Mouse (Mus musculus): ENCODE results near the gene Mob3b. TPM values are rescaled to one million over a fixed set of nuclear protein-coding genes. Genes with fewer than 3 reads are reported as not detected.

Mob3b gene
- total and polyA plus RNA-seq, 3 experiments = 0.33 TPM; not detected in 2

- Histone ChIP-seq H3K27me3 (ENCODE audit: insufficient read depth, low read length) (peaks cover 8% of the 10 kb centered on the region; the same call in 1 of the 2 replicates), H3K36me3 (replicated peaks) (no peaks in the 10 kb centered on the region), H3K4me1 (ENCODE audit: insufficient read depth, low read depth, low read length) (no peaks in the 10 kb centered on the region), H3K9me3 (replicated peaks) (no peaks in the 10 kb centered on the region), H3K4me3 (ENCODE audit: low read depth, low read length) (no peak overlapping the region)
- ATAC-seq (ENCODE audit: extremely low read depth, insufficient number of reproducible peaks, low FRiP score, poor library complexity, severe bottlenecking) (no peak), DNase-seq (ENCODE audit: low spot score) (no peak)
- TF ChIP-seq GATA2 (IDR thresholded peaks at IDR 0.05; ENCODE audit: borderline replicate concordance, low read depth, low read length) (no peak), GATA1 (IDR thresholded peaks at IDR 0.05; ENCODE audit: borderline replicate concordance, low read length) (no peak), CTCF (IDR thresholded peaks at IDR 0.05; ENCODE audit: low read depth, low read length) (no peak), POLR2AphosphoS5 (IDR thresholded peaks at IDR 0.05; ENCODE audit: insufficient replicate concordance, low read depth, low read length) (no peak), TAL1 (conservative IDR thresholded peaks at IDR 0.05; ENCODE audit: low read depth, low read length) (no peak)
Measured at GRCm38 (mm10) chr4:34991891-34992865, 165.1 kb downstream of the Mob3b start.

GRCm38 (mm10) chr4:34991116-34991515 lies 166.2 kb downstream of the Mob3b start:
- no peaks in the 10 kb centered on the region for H3K9me3 ChIP-seq (replicated peaks)
- no peak overlapping the region for H3K4me3 ChIP-seq (ENCODE audit: low read depth, low read length)
- DNase-seq (ENCODE audit: low spot score) (no peak), ATAC-seq (ENCODE audit: extremely low read depth, insufficient number of reproducible peaks, low FRiP score, poor library complexity, severe bottlenecking) (no peak)
- no peaks in the 10 kb centered on the region for H3K4me1 ChIP-seq (ENCODE audit: insufficient read depth, low read depth, low read length)
- TF ChIP-seq TAL1 (conservative IDR thresholded peaks at IDR 0.05; ENCODE audit: low read depth, low read length) = no peak
- TF ChIP-seq CTCF (IDR thresholded peaks at IDR 0.05; ENCODE audit: low read depth, low read length) = no peak
- no peak for TF ChIP-seq GATA1 (IDR thresholded peaks at IDR 0.05; ENCODE audit: borderline replicate concordance, low read length)
- TF ChIP-seq POLR2AphosphoS5 (IDR thresholded peaks at IDR 0.05; ENCODE audit: insufficient replicate concordance, low read depth, low read length) = no peak
- TF ChIP-seq GATA2 (IDR thresholded peaks at IDR 0.05; ENCODE audit: borderline replicate concordance, low read depth, low read length) = no peak
- peaks cover 8% of the 10 kb centered on the region; the same call in 1 of the 2 replicates for H3K27me3 ChIP-seq (ENCODE audit: insufficient read depth, low read length)
- no peaks in the 10 kb centered on the region for H3K36me3 ChIP-seq (replicated peaks)

GRCm38 (mm10) chr4:34990659-34991058 lies 166.6 kb downstream of the Mob3b start:
- ATAC-seq (ENCODE audit: extremely low read depth, insufficient number of reproducible peaks, low FRiP score, poor library complexity, severe bottlenecking) (no peak), DNase-seq (ENCODE audit: low spot score) (no peak)
- peaks cover 7% of the 10 kb centered on the region; the same call in 1 of the 2 replicates for H3K27me3 ChIP-seq (ENCODE audit: insufficient read depth, low read length)
- TF ChIP-seq GATA2 (IDR thresholded peaks at IDR 0.05; ENCODE audit: borderline replicate concordance, low read depth, low read length) (no peak), POLR2AphosphoS5 (IDR thresholded peaks at IDR 0.05; ENCODE audit: insufficient replicate concordance, low read depth, low read length) (no peak), CTCF (IDR thresholded peaks at IDR 0.05; ENCODE audit: low read depth, low read length) (no peak), TAL1 (conservative IDR thresholded peaks at IDR 0.05; ENCODE audit: low read depth, low read length) (no peak), GATA1 (IDR thresholded peaks at IDR 0.05; ENCODE audit: borderline replicate concordance, low read length) (no peak)
- no peaks in the 10 kb centered on the region for H3K36me3 ChIP-seq (replicated peaks)
- H3K4me3 ChIP-seq (ENCODE audit: low read depth, low read length) = no peak overlapping the region
- no peaks in the 10 kb centered on the region for H3K9me3 ChIP-seq (replicated peaks)
- H3K4me1 ChIP-seq (ENCODE audit: insufficient read depth, low read depth, low read length) = no peaks in the 10 kb centered on the region

GRCm38 (mm10) chr4:34987568-34987967 lies 169.7 kb downstream of the Mob3b start:
- DNase-seq (ENCODE audit: low spot score) (no peak), ATAC-seq (ENCODE audit: extremely low read depth, insufficient number of reproducible peaks, low FRiP score, poor library complexity, severe bottlenecking) (no peak)
- no peaks in the 10 kb centered on the region for H3K36me3 ChIP-seq (replicated peaks)
- TF ChIP-seq GATA1 (IDR thresholded peaks at IDR 0.05; ENCODE audit: borderline replicate concordance, low read length) = no peak
- TF ChIP-seq POLR2AphosphoS5 (IDR thresholded peaks at IDR 0.05; ENCODE audit: insufficient replicate concordance, low read depth, low read length) = no peak
- no peaks in the 10 kb centered on the region for H3K9me3 ChIP-seq (replicated peaks)
- no peak overlapping the region for H3K4me3 ChIP-seq (ENCODE audit: low read depth, low read length)
- H3K27me3 ChIP-seq (ENCODE audit: insufficient read depth, low read length) = peaks cover 6% of the 10 kb centered on the region; the same call in 1 of the 2 replicates
- H3K4me1 ChIP-seq (ENCODE audit: insufficient read depth, low read depth, low read length) = no peaks in the 10 kb centered on the region

GRCm38 (mm10) chr4:34987109-34987508 lies 170.2 kb downstream of the Mob3b start:
- Histone ChIP-seq H3K36me3 (replicated peaks) (no peaks in the 10 kb centered on the region), H3K9me3 (replicated peaks) (no peaks in the 10 kb centered on the region), H3K4me1 (ENCODE audit: insufficient read depth, low read depth, low read length) (no peaks in the 10 kb centered on the region), H3K4me3 (ENCODE audit: low read depth, low read length) (no peak overlapping the region), H3K27me3 (ENCODE audit: insufficient read depth, low read length) (peaks cover 6% of the 10 kb centered on the region; the same call in 1 of the 2 replicates)
- no peak for TF ChIP-seq TAL1 (conservative IDR thresholded peaks at IDR 0.05; ENCODE audit: low read depth, low read length)
- no peak for TF ChIP-seq GATA1 (IDR thresholded peaks at IDR 0.05; ENCODE audit: borderline replicate concordance, low read length)
- no peak for TF ChIP-seq CTCF (IDR thresholded peaks at IDR 0.05; ENCODE audit: low read depth, low read length)
- no peak for TF ChIP-seq POLR2AphosphoS5 (IDR thresholded peaks at IDR 0.05; ENCODE audit: insufficient replicate concordance, low read depth, low read length)
- TF ChIP-seq GATA2 (IDR thresholded peaks at IDR 0.05; ENCODE audit: borderline replicate concordance, low read depth, low read length) = no peak
- no peak for DNase-seq (ENCODE audit: low spot score)
- no peak for ATAC-seq (ENCODE audit: extremely low read depth, insufficient number of reproducible peaks, low FRiP score, poor library complexity, severe bottlenecking)

GRCm38 (mm10) chr4:34986647-34987046 lies 170.6 kb downstream of the Mob3b start:
- H3K27me3 ChIP-seq (ENCODE audit: insufficient read depth, low read length) = peaks cover 6% of the 10 kb centered on the region; the same call in 1 of the 2 replicates
- TF ChIP-seq GATA1 (IDR thresholded peaks at IDR 0.05; ENCODE audit: borderline replicate concordance, low read length) (no peak), CTCF (IDR thresholded peaks at IDR 0.05; ENCODE audit: low read depth, low read length) (no peak), POLR2AphosphoS5 (IDR thresholded peaks at IDR 0.05; ENCODE audit: insufficient replicate concordance, low read depth, low read length) (no peak), GATA2 (IDR thresholded peaks at IDR 0.05; ENCODE audit: borderline replicate concordance, low read depth, low read length) (no peak), TAL1 (conservative IDR thresholded peaks at IDR 0.05; ENCODE audit: low read depth, low read length) (no peak)
- ATAC-seq (ENCODE audit: extremely low read depth, insufficient number of reproducible peaks, low FRiP score, poor library complexity, severe bottlenecking) (no peak), DNase-seq (ENCODE audit: low spot score) (no peak)
- no peak overlapping the region for H3K4me3 ChIP-seq (ENCODE audit: low read depth, low read length)
- H3K36me3 ChIP-seq (replicated peaks) = no peaks in the 10 kb centered on the region
- no peaks in the 10 kb centered on the region for H3K9me3 ChIP-seq (replicated peaks)
- H3K4me1 ChIP-seq (ENCODE audit: insufficient read depth, low read depth, low read length) = no peaks in the 10 kb centered on the region

Data from G1E (cell line).